Mouse (Mus musculus) limb, embryonic 14.5 days (tissue): ENCODE data around the gene Acaca. TPM values are rescaled to one million over a fixed set of nuclear protein-coding genes. Genes with fewer than 3 reads are reported as not detected.

ENCODE experiments used
- ATAC-seq: fragments of 200-750 bp; cut with Nextera tagmentation; 2 replicates; pipeline ENCODE4 v1.8.0; 2017; ENCODE audit warnings: low read depth, moderate number of reproducible peaks, moderate TSS enrichment; ENCODE audit not compliant: low FRiP score
- DNase-seq: peaks from one replicate; pipeline ENCODE4 v3.0.0-alpha.2; 2015; ENCODE audit warnings: low spot score
- H3K27ac ChIP-seq: fragments of 300-500 bp; sonication (generic); replicated peaks from 2 replicates; pipeline ENCODE4 v1.5.1; 2014; ENCODE audit warnings: low read depth, mild to moderate bottlenecking, low read length, moderate library complexity, mixed read lengths
- H3K27me3 ChIP-seq: fragments of 300-500 bp; sonication (generic); 2 replicates; pipeline ENCODE4 v1.6.1; 2014; ENCODE audit warnings: low read length, mixed read lengths; ENCODE audit not compliant: control insufficient read depth, insufficient read depth
- H3K36me3 ChIP-seq: fragments of 300-500 bp; sonication (generic); 2 replicates; pipeline ENCODE4 v1.6.1; 2014; ENCODE audit warnings: mild to moderate bottlenecking, low read length, moderate library complexity, mixed read lengths; ENCODE audit not compliant: control insufficient read depth, insufficient read depth
- H3K4me1 ChIP-seq: fragments of 300-500 bp; sonication (generic); 2 replicates; pipeline ENCODE4 v1.6.1; 2014; ENCODE audit warnings: antibody characterized with exemption, low read length, mixed read lengths; ENCODE audit not compliant: control insufficient read depth, insufficient read depth
- H3K4me2 ChIP-seq: fragments of 300-500 bp; sonication (generic); replicated peaks from 2 replicates; pipeline ENCODE4 v1.6.1; 2014; ENCODE audit warnings: low read depth, mild to moderate bottlenecking, low read length, moderate library complexity; ENCODE audit not compliant: severe bottlenecking
- H3K4me3 ChIP-seq: fragments of 300-500 bp; sonication (generic); replicated peaks from 2 replicates; pipeline ENCODE4 v1.5.1; 2014; ENCODE audit warnings: low read length
- H3K9ac ChIP-seq: fragments of 300-500 bp; sonication (generic); 2 replicates; pipeline ENCODE4 v1.6.1; 2014; ENCODE audit warnings: mild to moderate bottlenecking, low read depth, low read length, moderate library complexity; ENCODE audit not compliant: severe bottlenecking
- H3K9me3 ChIP-seq: fragments of 300-500 bp; sonication (generic); 2 replicates; pipeline ENCODE4 v1.6.1; 2016; ENCODE audit warnings: low read length; ENCODE audit not compliant: control insufficient read depth
- POLR2A ChIP-seq: fragments of 200-500 bp; IDR thresholded peaks from 2 replicates; pipeline ENCODE4 v1.8.0; 2012; ENCODE audit warnings: inconsistent platforms, mild to moderate bottlenecking, moderate library complexity, borderline replicate concordance; ENCODE audit not compliant: insufficient read depth, insufficient read length; ENCODE audit errors: extremely low read depth
- WGBS: fragments of 180-500 bp; shearing (Covaris S2); extraction: QIAGEN DNeasy Blood & Tissue Kit; methylation state at CpG from one replicate; pipeline ENCODE4 v1.1.7; 2014; 5-methylcytosine and 5-hydroxymethylcytosine counted together
- polyA plus RNA-seq, 2 experiments: library from polyadenylated mRNA; depleted of rRNA in 1 of 2; stranded (reverse) in 1 of 2; unstranded in 1 of 2; fragments of >200 nt; fragmentation: Nextera tagmentation in 1 of 2; extraction: Ambion mirVana in 1 of 2; gene quantifications; 2 replicates each; pipeline versions ENCODE4 v1.2.1 to v1.2.3; 2012 to 2014

Acaca gene
- polyA plus RNA-seq, 2 experiments: 18.2 to 20.3 TPM

DNA sequence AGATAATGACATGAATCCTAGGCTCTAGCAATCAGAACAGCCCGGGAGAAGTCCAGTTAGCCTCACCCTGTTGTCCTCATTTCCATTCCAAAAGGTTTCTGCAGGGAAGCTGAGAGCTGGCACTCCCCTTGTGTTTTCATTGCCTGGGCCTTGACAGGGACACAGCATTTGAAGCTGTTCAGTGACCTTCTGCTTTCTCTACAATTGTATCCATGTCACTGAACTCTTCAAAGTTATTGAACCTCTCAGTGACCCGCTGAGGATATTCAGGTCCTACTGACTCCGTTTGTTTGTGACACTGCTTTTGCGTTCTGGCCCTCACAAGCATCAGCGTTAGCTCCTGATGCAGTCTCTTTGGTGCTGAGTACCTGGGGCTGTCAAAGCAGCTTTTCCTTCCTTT lies 147.5 kb downstream of the Acaca start:
- Histone ChIP-seq H3K36me3 (peaks cover 56% of the 10 kb centered on the region), H3K4me2 (no peak overlapping the region), H3K4me1 (peaks cover 4% of the 10 kb centered on the region; the same call in 1 of the 2 replicates), H3K27ac (no peak overlapping the region), H3K9ac (no peak overlapping the region), H3K4me3 (no peak overlapping the region), H3K27me3 (no peaks in the 10 kb centered on the region), H3K9me3 (no peaks in the 10 kb centered on the region)
- ATAC-seq (no peak), DNase-seq (no peak)
- 83% methylated on average over 5 of the region's 5 CpGs for WGBS
- TF ChIP-seq POLR2A: no peak

DNA sequence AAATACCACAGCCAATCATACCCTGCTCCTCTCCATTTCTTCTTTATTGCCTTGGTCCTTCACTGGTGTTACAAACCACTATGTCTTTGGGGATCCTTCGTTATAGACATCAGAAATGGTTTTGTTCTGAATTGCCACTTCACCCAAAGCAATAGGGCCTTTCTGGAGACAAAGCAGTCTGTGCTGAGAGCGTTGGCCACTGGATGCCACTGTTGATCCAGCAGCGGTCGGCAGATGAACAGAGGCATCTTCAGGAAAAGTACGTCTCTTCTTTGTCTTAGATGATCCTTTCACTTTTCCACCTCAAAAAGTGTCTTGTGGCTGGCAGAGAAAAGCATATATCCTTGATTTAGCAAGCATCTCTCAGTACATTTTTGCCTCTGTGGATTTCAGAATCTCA lies 151.8 kb downstream of the Acaca start:
- no peak overlapping the region for H3K9ac ChIP-seq
- H3K36me3 ChIP-seq: peaks cover 58% of the 10 kb centered on the region
- WGBS: 84% methylated on average over 5 of the region's 5 CpGs

DNA sequence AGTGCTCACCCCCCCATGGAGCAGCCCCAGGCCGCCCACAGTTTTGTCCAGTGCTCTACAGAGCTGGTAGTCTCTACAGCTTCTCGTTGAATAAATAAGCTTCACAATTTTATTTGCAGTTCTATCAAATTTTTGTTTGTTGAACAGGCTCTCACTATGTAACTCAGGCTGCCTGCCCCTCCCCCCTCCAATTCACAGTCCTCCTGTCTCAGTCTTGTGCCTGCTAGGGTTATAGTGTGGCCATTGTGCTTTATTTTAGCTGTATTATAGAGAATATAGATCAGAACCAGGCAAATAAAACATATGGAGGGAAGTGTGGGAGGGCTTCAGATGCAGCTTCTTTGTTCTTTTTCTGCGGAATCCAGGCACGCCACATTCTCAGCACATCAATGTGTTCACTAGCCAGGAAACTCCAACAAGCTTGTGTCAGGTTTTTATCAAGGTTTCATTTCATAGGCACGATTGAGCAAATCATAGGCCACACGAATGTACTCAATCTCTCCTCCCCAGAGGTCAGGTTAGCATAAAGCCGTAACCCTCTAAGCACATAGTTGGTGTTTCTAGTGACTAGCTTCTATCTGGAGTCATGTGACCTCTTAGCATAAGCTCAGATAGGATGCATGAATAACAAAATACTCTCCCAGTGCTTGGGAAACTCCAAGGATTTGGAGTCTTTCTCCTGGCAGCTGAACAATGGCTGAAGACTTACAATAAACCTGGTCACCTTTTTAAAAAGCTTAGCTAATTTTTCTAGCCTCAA lies 153.7 kb downstream of the Acaca start:
- TF ChIP-seq POLR2A: no peak
- Histone ChIP-seq H3K9me3 (no peaks in the 10 kb centered on the region), H3K27me3 (no peaks in the 10 kb centered on the region), H3K4me1 (no peaks in the 10 kb centered on the region), H3K36me3 (peaks cover 45% of the 10 kb centered on the region), H3K4me2 (no peak overlapping the region), H3K4me3 (no peak overlapping the region), H3K9ac (no peak overlapping the region), H3K27ac (no peak overlapping the region)
- DNase-seq (no peak), ATAC-seq (no peak)
- 81% methylated on average over 7 of the region's 7 CpGs for WGBS

More for the DNA sequence above, 151.8 kb downstream of the Acaca start:
- Histone ChIP-seq H3K4me3 (no peak overlapping the region), H3K9me3 (no peaks in the 10 kb centered on the region), H3K27ac (no peak overlapping the region), H3K27me3 (no peaks in the 10 kb centered on the region), H3K4me2 (no peak overlapping the region), H3K4me1 (no peaks in the 10 kb centered on the region)
- DNase-seq (no peak), ATAC-seq (no peak)
- TF ChIP-seq POLR2A: no peak

DNA sequence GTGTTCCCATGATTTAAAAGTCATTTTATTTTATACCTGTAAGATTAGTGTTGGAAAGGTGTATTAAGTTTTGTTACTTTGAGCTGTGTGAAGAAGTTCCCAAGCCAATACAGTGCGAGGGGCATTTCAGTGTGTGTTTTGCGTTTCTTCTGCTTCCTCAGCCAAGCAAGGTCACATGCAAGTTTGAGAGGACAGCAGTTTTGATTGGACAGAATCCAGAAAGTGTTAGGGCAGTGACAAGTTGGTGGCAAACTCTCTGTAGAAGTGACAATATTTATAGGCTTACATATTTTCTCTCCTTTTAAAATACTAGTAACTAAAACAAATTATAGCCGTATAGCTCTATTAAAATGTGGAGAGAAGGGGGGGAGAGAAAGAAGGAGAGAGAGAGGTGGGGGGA lies 161.3 kb downstream of the Acaca start:
- no peak overlapping the region for H3K4me2 ChIP-seq
- H3K9ac ChIP-seq: no peak overlapping the region
- TF ChIP-seq POLR2A: no peak
- peaks cover 13% of the 10 kb centered on the region for H3K36me3 ChIP-seq
- H3K4me3 ChIP-seq: no peak overlapping the region
- no peaks in the 10 kb centered on the region for H3K27me3 ChIP-seq
- H3K9me3 ChIP-seq: no peaks in the 10 kb centered on the region
- no peak overlapping the region for H3K27ac ChIP-seq
- ATAC-seq (no peak), DNase-seq (no peak)
- no peaks in the 10 kb centered on the region for H3K4me1 ChIP-seq
- WGBS: 49% methylated on average over 3 of the region's 3 CpGs

DNA sequence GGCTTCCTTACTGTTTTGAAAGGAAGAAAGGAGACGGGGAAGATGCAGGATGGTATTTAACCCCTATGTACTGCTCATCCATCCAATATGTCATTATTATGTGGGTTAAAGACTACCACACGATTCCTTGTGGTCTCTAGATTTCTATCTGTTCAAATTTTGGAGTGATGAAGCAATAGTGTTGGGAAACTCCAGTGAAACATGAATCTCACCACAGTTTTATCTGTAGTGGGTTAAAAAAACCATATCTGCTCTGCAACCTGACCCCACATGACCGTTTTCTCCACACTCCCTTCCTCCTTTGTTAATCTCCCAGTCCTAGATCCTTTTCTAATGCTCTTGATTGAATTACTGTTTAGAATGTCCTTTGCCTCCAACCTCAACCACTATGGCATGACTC lies 163.1 kb downstream of the Acaca start:
- Histone ChIP-seq H3K9me3 (no peaks in the 10 kb centered on the region), H3K4me2 (no peak overlapping the region), H3K9ac (no peak overlapping the region), H3K27ac (no peak overlapping the region), H3K36me3 (peaks cover 16% of the 10 kb centered on the region), H3K4me3 (no peak overlapping the region), H3K4me1 (no peaks in the 10 kb centered on the region), H3K27me3 (no peaks in the 10 kb centered on the region)
- TF ChIP-seq POLR2A: no peak
- ATAC-seq (no peak), DNase-seq (no peak)
- WGBS: 78% methylated on average over 3 of the region's 3 CpGs

DNA sequence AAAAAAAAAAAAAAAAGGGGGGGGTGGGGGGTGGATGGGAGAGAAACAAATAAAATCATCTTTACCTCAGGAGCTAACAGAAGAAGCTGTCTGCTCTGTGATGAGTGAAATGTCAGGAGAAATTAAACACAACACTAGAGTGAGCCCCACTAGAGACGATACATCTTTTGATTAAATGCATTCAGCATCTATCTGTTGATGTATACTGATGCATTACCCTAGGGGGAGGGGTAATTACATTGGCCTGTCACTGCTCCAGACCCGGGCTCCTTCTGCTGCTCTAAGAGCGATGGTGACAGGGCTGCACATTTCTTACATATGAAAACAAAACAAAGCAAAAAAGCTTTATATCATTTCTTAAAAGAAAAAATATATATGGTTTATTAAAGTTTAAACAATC lies 163.8 kb downstream of the Acaca start:
- DNase-seq: no peak
- Histone ChIP-seq H3K4me2 (no peak overlapping the region), H3K36me3 (peaks cover 21% of the 10 kb centered on the region), H3K9me3 (no peaks in the 10 kb centered on the region), H3K27me3 (no peaks in the 10 kb centered on the region), H3K27ac (no peak overlapping the region), H3K4me3 (no peak overlapping the region), H3K4me1 (no peaks in the 10 kb centered on the region), H3K9ac (no peak overlapping the region)
- TF ChIP-seq POLR2A: no peak
- ATAC-seq: no peak
- 89% methylated on average over 3 of the region's 3 CpGs for WGBS
